Mouse (Mus musculus): ENCODE results near the gene Dysf.

DNA sequence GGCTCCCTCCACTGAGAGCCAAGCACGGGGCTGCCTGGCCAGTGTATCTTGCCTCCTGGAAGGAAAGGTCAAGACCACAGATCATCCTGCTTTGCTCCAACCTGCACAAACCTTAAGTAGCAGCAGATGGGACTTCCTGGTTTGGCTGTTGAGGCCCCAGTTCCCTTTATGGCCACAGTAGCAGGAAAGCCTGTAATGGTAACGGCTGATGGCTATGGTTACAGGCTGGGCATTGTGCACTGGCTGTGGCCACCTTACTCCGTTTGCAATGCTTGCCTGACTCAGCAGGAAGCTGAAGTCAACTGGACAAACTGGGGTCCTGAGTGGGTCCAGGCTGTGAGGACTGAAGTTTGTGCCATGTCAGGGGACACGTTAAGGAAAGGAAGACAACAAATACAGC is 200.2 kb downstream of the Dysf start:
- TF ChIP-seq POLR2A (IDR thresholded peaks at IDR 0.05; ENCODE audit: borderline replicate concordance, extremely low read depth, low read depth, low read length) (no peak), CTCF (IDR thresholded peaks at IDR 0.05; ENCODE audit: insufficient read depth, low read length) (no peak)
